In the genomic region with DNA sequence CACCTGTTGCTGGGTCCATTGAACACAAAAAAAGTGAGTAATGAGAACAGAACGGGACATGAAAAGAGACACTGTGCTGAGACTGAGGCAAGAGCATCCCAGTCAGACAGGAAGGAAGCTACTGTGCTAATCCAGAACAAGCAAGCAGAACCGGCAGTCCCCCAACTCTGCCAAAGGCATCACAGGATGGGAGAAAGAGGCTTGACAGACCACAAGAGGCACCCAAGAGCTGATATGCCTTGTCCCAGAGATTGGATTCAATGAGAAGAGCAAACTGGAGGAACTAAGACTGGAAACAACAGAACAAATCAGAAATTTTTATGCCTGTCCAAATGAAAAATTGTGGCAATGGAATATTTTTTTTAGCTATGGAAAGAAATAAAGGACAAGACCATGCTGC, we compare ENCODE assay signal across 11 mouse cellular contexts. TPM values are rescaled to one million over a fixed set of nuclear protein-coding genes. Genes with fewer than 3 reads are reported as not detected.
DNase-seq lines count a peak whose midpoint lies in the region; ATAC-seq and TF ChIP-seq lines count a peak whose summit lies in the region.
"Had no signal": no experiment of that assay in that cellular context is flagged by ENCODE, and none has a peak within 500 bp of the region (broad histone marks: within the 10 kb centered on the region; RNA-seq: fewer than 3 reads in every experiment).

No protein-coding gene starts in this region.

- DNase-seq in heart, adult 11 months = peak; percentile 92
- DNase-seq in liver, embryonic 11.5 days (ENCODE audit: low spot score) = peak; percentile 22
- DNase-seq in ES-CJ7 (ENCODE audit: low read depth, low spot score) = peak; percentile 44
- no peak for DNase-seq in liver, postnatal 0 days
- DNase-seq in right cerebral cortex, postnatal 4 days = no peak
- DNase-seq: cerebellum, postnatal 36 days; kidney, adult 8-10 months; thymus, postnatal 14 days had no signal

- 48% methylated on average over 2 of the region's 2 CpGs for WGBS in heart, embryonic 11.5 days (ENCODE audit: insufficient replicate concordance)
- WGBS in liver, embryonic 11.5 days = 36% methylated on average over 2 of the region's 2 CpGs
- WGBS in liver, embryonic 12.5 days (ENCODE audit: insufficient replicate concordance) = 34% methylated on average over 2 of the region's 2 CpGs
- WGBS in liver, postnatal 0 days (ENCODE audit: insufficient replicate concordance) = 22% methylated on average over 2 of the region's 2 CpGs
- WGBS in hindbrain, embryonic 12.5 days = 41% methylated on average over 2 of the region's 2 CpGs

- H3K9ac ChIP-seq in heart, embryonic 11.5 days (ENCODE audit: low read depth, low read length) = no peak overlapping the region
- no peak overlapping the region for H3K9ac ChIP-seq in liver, embryonic 11.5 days (ENCODE audit: low read depth, low read length)
- no peak overlapping the region for H3K9ac ChIP-seq in liver, embryonic 12.5 days
- no peak overlapping the region for H3K9ac ChIP-seq in liver, postnatal 0 days (replicated peaks)
- H3K9ac ChIP-seq in hindbrain, embryonic 12.5 days = no peak overlapping the region

- no peak overlapping the region for H3K4me2 ChIP-seq in heart, embryonic 11.5 days
- H3K4me2 ChIP-seq in liver, embryonic 11.5 days = no peak overlapping the region
- H3K4me2 ChIP-seq in liver, embryonic 12.5 days = no peak overlapping the region
- H3K4me2 ChIP-seq in liver, postnatal 0 days (ENCODE audit: low read depth, low read length) = no peak overlapping the region
- no peak overlapping the region for H3K4me2 ChIP-seq in hindbrain, embryonic 12.5 days (replicated peaks)

- peak; percentile 41 for TF ChIP-seq CTCF in liver, postnatal 0 days (IDR thresholded peaks at IDR 0.05; ENCODE audit: low read depth)

- H3K4me3 ChIP-seq in heart, embryonic 11.5 days (ENCODE audit: low read depth, low read length) = no peak overlapping the region
- H3K4me3 ChIP-seq in liver, embryonic 11.5 days (ENCODE audit: low read depth, low read length) = no peak overlapping the region
- no peak overlapping the region for H3K4me3 ChIP-seq in liver, embryonic 12.5 days
- no peak overlapping the region for H3K4me3 ChIP-seq in liver, postnatal 0 days (ENCODE audit: low read depth, low read length)
- no peak overlapping the region for H3K4me3 ChIP-seq in hindbrain, embryonic 12.5 days

- H3K9me3 ChIP-seq in heart, embryonic 11.5 days (replicated peaks; ENCODE audit: control insufficient read depth, low read length) = no peaks in the 10 kb centered on the region
- H3K9me3 ChIP-seq in liver, embryonic 11.5 days (ENCODE audit: control insufficient read depth, low read length) = no peaks in the 10 kb centered on the region
- H3K9me3 ChIP-seq in liver, embryonic 12.5 days (replicated peaks) = no peaks in the 10 kb centered on the region
- no peaks in the 10 kb centered on the region for H3K9me3 ChIP-seq in liver, postnatal 0 days (ENCODE audit: low read length)
- H3K9me3 ChIP-seq in hindbrain, embryonic 12.5 days (replicated peaks) = no peaks in the 10 kb centered on the region

- H3K27me3 ChIP-seq in heart, embryonic 11.5 days (ENCODE audit: control insufficient read depth, insufficient read depth, low read length) = no peaks in the 10 kb centered on the region
- H3K27me3 ChIP-seq in liver, embryonic 11.5 days (replicated peaks; ENCODE audit: control insufficient read depth, insufficient read depth, low read length) = no peaks in the 10 kb centered on the region
- H3K27me3 ChIP-seq in liver, embryonic 12.5 days (replicated peaks) = no peaks in the 10 kb centered on the region
- no peaks in the 10 kb centered on the region for H3K27me3 ChIP-seq in liver, postnatal 0 days (ENCODE audit: insufficient read depth, low read length)
- no peaks in the 10 kb centered on the region for H3K27me3 ChIP-seq in hindbrain, embryonic 12.5 days

- no peak overlapping the region for H3K27ac ChIP-seq in heart, embryonic 11.5 days (ENCODE audit: low read depth, low read length)
- H3K27ac ChIP-seq in liver, embryonic 11.5 days (ENCODE audit: low read depth, low read length) = no peak overlapping the region
- no peak overlapping the region for H3K27ac ChIP-seq in liver, embryonic 12.5 days
- H3K27ac ChIP-seq in liver, postnatal 0 days (ENCODE audit: low read depth) = no peak overlapping the region
- no peak overlapping the region for H3K27ac ChIP-seq in hindbrain, embryonic 12.5 days

- ATAC-seq in heart, embryonic 11.5 days (replicated peaks; ENCODE audit: insufficient number of reproducible peaks, low FRiP score, low TSS enrichment) = no peak
- no peak for ATAC-seq in liver, embryonic 11.5 days (replicated peaks; ENCODE audit: low FRiP score)
- ATAC-seq in liver, embryonic 12.5 days = no peak
- ATAC-seq in liver, postnatal 0 days = no peak
- no peak for ATAC-seq in hindbrain, embryonic 12.5 days (ENCODE audit: low FRiP score)

- no peak for TF ChIP-seq EP300 in liver, postnatal 0 days (IDR thresholded peaks at IDR 0.05; ENCODE audit: low read depth)

- H3K4me1 ChIP-seq in heart, embryonic 11.5 days (ENCODE audit: control insufficient read depth, insufficient read depth, low read length) = no peaks in the 10 kb centered on the region
- H3K4me1 ChIP-seq in liver, embryonic 11.5 days (replicated peaks; ENCODE audit: control insufficient read depth, insufficient read depth, low read length) = no peaks in the 10 kb centered on the region
- H3K4me1 ChIP-seq in liver, embryonic 12.5 days = no peaks in the 10 kb centered on the region
- H3K4me1 ChIP-seq in liver, postnatal 0 days (ENCODE audit: insufficient read depth) = no peaks in the 10 kb centered on the region
- H3K4me1 ChIP-seq in hindbrain, embryonic 12.5 days = no peaks in the 10 kb centered on the region

- no peaks in the 10 kb centered on the region for H3K36me3 ChIP-seq in heart, embryonic 11.5 days (ENCODE audit: control insufficient read depth, insufficient read depth, low read length)
- no peaks in the 10 kb centered on the region for H3K36me3 ChIP-seq in liver, embryonic 11.5 days (ENCODE audit: control insufficient read depth, insufficient read depth, low read length)
- H3K36me3 ChIP-seq in liver, embryonic 12.5 days = no peaks in the 10 kb centered on the region
- no peaks in the 10 kb centered on the region for H3K36me3 ChIP-seq in liver, postnatal 0 days (replicated peaks; ENCODE audit: insufficient read depth, low read length)
- H3K36me3 ChIP-seq in hindbrain, embryonic 12.5 days = no peaks in the 10 kb centered on the region

RNA-seq across cellular contexts. Expression of a gene that starts 11.1 kb away (rescaled TPM):
- polyA plus RNA-seq in heart, embryonic 11.5 days (2014; fragmentation: Nextera tagmentation; extraction: Ambion mirVana) = 0.21 TPM in 1 of 2 replicates, not detected in the other
- 0.08 and 0.12 TPM in 2 replicates for polyA plus RNA-seq in liver, embryonic 11.5 days (2014; fragmentation: Nextera tagmentation; extraction: Ambion mirVana)
- 0.06 and 0.11 TPM in 2 replicates for polyA plus RNA-seq in liver, embryonic 12.5 days (2016; fragmentation: Nextera tagmentation; extraction: Ambion mirVana)
- polyA plus RNA-seq in liver, postnatal 0 days (2015; fragmentation: Nextera tagmentation; extraction: Ambion mirVana) = 0.07 TPM in 2 replicates
- 15.9 and 17.8 TPM in 2 replicates for polyA plus RNA-seq in hindbrain, embryonic 12.5 days (2016; fragmentation: Nextera tagmentation; extraction: Ambion mirVana)

Comparison
In these comparisons a context has a peak if more than half of its experiments do, and no peak if none do; other contexts are left out.
1. DNase-seq: peak in heart, adult 11 months (single experiment), liver, embryonic 11.5 days (single experiment) and ES-CJ7 (single experiment); none in liver, postnatal 0 days (single experiment) and right cerebral cortex, postnatal 4 days (single experiment).
2. RNA of a gene that starts 11.1 kb away (polyA plus RNA-seq): 15.9 to 17.8 TPM in hindbrain, embryonic 12.5 days; 0.06 to 0.11 TPM in liver, embryonic 12.5 days, 0.08 to 0.12 TPM in liver, embryonic 11.5 days, 0.07 TPM in liver, postnatal 0 days and 0.21 TPM in heart, embryonic 11.5 days; every median in the first group is over 10 times any median in the second.